Mouse (Mus musculus): Measurements from ENCODE around the gene 9130213A22Rik.
A peak's percentile ranks its signal among the peaks of the same experiment; 100 is the strongest.

9130213A22Rik gene

DNA sequence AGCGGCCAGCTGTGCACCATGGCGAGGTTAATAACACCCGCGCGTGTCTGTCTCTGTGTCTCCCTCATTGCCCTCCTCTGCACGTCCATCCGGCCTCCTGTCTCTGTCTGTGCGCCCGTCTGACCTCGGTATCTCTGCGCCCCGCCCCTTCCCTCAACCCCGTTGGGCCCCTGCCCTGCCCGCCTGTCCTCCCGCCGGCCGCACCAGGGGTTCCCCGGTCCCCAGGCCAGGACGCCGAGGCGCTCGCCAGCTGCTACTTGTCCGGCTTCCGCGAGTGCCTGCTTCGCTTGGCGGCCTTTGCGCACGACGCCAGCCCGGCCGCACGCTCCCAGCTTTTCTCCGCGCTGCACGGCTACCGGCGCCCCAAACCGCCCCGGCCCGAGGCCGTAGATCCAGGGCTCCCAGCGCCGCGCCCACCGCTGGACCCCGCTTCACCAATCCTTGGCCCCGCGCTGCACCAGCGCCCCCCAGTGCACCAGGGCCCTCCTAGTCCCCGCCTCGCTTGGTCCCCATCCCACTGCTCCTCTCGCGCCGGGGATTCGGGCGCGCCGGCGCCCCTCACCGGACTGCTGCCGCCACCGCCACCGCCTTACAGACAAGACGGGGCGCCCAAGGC lies at the start of gene 9130213A22Rik:
TSS of gene 9130213A22Rik (minus strand) at position 254 of the 616 bp plus-strand sequence.
- peak; percentile 94 for DNase-seq

DNA sequence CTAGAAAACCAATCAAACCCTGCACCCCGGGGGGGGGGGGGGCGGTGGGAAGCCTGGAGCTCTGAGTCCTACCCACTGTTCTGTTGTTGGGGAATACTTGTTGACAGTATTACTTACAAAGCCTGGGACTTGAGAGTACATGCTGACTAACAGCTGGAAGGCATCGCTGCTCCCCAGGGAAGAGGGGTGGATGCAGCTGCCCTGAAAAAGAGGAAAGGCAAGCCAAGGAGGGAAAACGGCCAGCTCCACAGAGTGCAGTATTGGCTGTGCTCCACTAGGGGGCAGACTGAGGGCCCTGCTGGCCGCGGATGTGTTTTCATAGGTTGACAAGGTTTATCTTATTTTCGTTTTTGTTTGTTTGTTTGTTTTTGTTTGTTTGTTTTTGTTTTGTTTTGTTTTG lies 49.2 kb upstream of the 9130213A22Rik start:
- peak; percentile 59 for DNase-seq

DNA sequence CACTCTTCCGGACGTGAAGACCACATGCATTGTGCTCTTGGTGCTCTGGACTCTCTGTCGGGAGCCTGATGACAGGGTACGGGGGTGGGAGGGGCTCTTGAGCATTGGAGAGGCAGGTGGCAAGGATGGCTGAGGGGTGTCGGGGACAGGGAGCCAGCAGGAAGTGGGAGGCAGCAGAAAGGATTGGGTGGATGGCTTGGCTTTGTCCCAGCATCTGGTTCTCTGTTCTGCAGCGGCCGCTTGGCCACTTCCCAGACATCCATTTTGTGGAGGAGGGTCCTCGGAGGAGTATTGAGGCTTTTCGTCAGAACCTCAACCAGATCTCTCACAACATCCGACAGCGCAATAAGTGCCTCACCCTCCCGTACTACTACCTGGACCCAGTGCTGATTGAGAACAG lies 46.9 kb upstream of the 9130213A22Rik start:
- no peak for DNase-seq

DNA sequence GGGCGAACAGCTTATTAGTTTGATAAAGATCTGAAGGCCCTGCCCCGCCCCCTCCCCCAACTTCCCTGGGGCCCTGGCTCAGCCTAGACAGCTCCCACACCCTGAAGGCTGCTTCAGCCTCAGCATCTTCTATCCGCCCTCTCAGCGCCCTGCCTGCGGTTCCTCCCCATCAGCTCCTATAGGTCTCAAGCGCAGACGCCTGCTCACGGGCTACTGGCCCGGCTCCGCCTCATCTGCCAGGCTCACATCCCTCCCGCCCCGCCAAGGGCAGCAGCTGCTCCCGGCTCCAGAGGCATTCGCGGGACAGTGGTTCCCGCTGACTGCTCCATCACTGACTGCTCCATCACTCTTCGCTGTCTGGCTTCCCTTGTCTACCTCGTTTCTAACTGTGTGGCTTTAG lies 34.4 kb upstream of the 9130213A22Rik start, which contains the start of gene Alox12b:
TSS of gene Alox12b (plus strand) at position 190 of the 400 bp plus-strand sequence.
- peak; percentile 75 for DNase-seq

DNA sequence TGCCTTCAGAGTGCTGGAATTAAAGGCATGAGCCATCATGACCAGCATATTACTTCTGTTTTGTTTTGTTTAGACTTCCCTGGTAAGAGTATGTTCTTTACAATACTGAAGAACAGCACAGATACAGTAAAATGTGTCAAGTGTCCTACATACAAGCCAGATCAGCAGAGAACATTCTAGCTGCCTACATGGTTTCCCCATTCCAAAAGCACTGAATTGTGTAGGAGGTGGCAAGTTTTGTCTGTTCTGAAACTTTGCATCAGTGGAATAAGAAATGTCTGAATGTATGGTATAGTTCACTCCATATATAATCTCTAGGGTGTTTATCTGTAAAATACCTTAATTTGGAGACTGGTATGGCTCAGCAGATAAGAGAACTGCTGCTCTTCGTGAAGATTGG lies 33.0 kb upstream of the 9130213A22Rik start:
- no peak for DNase-seq

DNA sequence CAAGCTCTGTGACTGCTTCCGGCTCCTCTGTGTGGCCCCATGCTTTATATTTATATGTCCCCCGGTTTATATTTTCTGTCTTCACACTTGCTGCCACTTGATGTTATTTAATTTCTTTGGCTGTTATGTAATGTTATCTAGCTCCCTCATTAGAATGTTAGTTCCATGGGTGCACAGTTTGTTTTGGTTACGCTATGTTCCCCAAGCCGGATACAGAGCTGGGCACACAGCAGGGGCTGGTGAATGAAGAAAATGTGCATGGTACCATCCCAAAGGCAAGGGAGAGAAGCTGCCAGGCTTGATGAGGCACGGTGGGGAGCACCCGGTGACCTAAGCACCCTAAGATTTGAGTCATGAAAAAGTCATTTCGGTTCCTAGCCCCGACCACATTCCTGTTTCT lies 31.4 kb upstream of the 9130213A22Rik start:
- DNase-seq, result no peak

DNA sequence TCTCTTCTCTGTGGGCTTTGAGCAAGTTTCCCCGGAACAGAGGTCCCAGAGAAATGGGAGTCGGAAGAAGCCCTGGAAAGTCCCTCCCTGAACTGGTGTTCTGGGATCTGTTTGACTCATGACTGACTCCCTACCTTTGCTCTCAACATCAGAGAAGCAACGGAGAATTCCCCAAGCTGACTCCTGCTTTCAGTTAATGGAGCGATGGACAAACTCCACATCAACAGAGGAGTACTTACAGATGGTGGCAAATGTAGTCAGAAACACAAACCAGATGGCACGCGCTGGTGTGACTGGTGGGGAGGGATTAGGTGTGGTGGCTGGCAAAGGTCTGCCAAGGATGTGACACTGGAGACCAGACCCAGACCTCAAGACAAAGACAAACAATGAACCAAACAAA lies 28.6 kb upstream of the 9130213A22Rik start:
- DNase-seq, result peak; percentile 10

DNA sequence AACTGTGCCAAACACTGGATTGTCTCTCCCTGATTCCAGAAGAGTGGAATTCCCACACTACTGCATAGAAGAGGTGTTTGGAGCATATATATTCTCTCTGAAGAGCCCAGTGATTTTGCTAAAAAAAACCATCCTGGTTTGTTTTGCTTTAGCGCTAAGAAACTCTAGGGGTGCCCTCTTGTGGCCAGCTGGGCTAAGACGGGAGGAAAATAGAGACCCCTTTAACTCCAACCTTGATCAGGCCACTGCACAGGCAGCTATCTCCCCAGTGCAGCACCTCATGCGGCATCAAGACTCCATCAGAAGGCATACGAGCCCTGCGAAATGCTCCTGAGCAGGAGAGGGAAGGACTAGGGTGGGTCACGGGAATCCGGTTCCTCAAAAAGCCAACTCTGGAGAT lies 28.1 kb upstream of the 9130213A22Rik start:
- peak; percentile 83 for DNase-seq

DNA sequence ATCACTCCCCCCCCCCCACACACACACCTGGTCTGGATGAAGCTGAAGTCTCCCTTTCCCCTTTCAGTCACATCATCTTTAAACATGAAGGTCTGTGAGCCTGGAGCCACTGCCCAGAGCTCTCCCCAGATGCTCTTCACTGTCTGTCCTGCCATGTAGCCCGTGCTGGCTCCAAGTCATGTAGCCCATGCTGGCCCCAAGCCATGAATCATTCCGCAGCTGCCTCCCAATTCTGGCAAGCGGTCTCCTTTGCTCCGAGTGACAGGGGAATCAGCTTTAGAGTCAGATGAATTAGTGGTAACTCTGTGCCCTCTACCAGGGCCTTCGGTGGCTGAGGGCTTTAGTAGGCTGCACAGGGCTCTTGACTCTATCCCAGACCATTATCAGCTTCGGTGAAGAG lies 27.3 kb upstream of the 9130213A22Rik start:
- DNase-seq, result no peak

DNA sequence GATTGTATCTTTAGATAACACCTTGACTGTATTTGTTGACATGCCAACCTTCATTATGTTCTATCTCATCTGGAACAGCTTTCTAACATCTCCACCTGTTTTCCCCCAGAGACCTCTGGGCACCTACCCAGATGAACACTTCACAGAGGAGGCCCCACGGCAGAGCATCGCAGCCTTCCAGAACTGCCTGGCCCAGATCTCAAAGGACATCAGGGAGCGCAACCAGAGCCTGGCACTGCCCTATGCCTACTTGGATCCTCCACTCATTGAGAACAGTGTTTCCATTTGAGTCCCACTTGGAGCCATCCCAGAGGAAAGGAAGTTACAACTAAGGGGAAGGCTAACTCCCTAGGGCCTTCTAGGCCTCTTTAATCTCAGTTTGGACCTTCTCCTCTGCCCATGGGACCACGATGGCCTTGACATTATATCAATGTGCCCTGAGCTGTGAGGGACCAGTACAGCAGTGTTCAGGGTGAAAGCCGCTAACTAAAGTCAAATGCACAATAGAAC lies 26.1 kb upstream of the 9130213A22Rik start:
- DNase-seq, result no peak

DNA sequence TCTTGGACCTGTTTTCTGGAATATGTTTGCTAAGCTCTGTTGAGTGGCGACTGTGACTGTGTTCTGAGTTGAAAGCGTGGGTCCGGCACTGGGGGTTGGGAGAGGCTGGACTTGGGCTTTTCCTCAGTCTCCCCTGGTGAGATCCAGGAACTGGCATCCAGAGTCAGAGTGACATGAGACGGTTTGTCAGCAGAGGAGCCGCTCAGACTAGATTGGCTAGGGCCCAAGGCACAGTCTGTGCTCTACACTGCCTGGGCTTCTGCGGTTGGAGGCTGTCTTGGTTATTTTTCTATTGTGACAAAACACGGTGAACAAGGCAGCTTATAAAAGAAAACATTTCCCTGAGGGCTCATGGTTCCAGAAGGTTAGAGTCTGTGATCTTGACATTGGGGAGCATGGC lies 25.2 kb upstream of the 9130213A22Rik start:
- no peak for DNase-seq

DNA sequence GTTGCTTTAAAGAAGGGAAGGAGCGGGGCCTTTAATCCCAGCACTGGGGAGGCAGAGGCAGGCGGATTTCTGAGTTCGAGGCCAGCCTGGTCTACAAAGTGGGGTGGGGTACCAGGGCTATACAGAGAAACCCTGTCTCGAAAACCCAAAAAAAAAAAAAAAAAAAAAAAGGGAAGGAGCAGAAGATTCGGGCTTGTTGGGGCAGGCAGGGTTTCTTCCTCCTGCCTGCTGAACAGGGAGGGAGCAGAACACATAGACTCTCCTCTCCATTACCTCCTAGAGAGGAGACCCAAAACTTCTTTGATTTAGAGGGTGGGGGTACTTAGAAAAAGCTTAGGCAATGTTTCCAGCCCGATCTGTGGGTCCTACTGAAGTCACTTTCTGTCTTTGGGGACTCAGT lies 13.0 kb upstream of the 9130213A22Rik start:
- no peak for DNase-seq

DNA sequence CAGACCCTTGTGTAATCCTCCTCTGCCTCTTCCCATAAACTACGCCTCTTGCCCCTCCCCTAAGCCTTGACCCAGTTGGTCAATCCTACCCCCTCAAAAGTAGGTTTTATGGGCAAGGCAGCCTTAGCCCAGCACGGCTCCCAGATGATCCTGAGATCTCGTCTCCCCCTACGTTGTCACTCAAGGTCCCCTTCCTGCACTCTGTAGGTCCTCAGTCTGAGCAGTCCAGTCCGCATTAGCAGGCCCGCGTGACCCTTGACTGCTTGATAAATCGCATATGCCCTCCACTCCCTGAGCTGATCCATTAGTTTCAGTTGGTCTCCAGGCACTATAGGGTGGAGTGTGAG lies 12.2 kb upstream of the 9130213A22Rik start:
- no peak for DNase-seq

DNA sequence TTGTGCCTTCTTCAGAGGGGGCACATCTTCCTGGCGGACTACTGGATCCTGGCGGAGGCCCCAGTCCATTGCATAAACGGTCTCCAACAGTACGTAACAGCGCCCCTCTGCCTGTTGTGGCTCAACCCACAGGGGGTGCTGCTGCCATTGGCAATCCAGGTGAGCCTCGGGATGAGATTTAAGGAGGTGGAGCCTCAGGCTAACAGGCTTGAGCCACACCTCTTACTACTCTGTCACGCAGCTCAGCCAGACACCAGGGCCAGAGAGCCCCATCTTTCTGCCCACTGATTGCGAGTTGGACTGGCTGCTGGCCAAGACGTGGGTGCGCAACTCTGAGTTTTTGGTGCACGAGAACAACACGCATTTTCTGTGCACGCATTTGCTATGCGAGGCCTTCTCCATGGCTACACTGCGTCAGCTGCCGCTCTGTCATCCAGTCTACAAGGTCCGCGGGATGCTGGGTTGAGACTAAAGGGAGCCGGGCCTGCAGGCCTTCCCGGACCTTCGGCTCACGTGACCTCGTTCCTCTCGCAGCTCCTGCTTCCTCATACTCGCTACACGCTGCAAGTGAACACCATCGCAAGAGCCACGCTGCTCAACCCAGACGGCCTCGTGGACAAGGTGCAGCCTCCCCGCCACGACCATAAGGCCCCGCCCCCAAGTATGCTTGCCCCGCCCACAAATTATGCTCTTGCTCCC lies 11.7 kb upstream of the 9130213A22Rik start:
- DNase-seq, result peak; percentile 71

DNA sequence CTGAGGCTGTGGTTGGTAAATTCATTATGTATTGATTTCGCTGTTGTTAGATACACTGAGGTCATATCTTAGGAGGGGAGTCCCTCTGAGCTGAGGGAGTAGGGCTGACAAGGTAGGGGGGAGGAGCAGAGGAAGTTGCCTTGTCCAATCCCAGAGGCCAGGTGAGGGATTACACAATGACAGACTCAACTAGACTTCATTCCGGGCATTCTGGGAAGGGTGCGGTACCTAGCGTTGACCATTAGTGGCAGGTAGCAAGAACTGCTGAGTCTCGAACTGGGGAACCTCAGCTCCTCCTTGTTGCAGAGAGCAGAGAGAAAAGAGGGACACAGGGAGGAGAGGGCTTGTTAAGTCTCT lies 11.2 kb upstream of the 9130213A22Rik start:
- no peak for DNase-seq

DNA sequence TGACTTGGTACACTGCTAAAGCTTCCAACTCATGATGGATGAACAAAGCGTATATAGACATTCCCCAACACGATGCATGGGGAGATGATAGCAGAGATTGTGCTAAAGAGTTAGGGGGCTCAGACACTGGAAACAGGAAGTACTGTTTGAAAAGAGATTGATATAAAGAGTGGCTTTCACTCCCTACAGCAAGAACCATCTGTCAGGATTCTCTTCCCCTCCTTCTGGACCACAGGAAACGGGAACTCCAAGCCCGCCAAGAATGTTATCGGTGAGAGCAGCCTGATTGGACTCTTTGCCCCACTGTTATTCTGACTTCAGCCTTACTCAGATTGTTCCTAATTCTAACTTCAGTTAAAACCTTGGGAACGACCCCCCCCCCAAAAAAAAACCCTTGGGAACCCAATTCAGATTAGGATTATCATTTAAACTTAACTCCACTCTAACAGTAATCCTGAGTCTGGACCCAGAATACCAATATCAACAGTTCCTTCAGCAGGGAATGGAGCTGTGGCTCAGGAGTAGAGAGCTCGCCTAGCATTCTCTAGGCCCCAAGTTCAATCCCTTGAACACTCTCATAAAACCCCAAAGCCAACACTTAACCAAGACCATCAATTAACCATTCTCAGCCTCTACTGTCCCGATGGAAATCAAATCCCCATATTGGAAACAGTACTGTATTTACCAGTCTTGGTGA lies 6.2 kb upstream of the 9130213A22Rik start:
- no peak for DNase-seq

DNA sequence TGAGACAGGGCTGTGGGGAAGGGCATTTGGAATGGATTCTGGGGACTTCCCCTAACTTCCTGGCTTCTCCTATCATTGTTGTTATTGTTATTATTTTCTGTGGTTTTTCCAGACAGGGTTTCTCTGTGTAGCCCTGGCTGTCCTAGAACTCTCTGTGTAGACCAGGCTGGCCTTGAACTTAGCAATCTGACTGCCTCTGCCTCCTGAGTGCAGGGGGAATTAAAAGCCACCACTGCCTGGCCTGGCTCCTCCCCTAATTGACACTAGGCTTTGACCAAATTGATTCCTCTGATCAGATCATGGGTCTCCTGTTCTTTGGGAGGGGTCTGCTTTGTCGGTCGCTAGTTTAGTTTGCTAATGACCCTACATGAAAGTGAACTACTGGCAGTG lies 4.3 kb upstream of the 9130213A22Rik start:
- DNase-seq, result no peak

DNA sequence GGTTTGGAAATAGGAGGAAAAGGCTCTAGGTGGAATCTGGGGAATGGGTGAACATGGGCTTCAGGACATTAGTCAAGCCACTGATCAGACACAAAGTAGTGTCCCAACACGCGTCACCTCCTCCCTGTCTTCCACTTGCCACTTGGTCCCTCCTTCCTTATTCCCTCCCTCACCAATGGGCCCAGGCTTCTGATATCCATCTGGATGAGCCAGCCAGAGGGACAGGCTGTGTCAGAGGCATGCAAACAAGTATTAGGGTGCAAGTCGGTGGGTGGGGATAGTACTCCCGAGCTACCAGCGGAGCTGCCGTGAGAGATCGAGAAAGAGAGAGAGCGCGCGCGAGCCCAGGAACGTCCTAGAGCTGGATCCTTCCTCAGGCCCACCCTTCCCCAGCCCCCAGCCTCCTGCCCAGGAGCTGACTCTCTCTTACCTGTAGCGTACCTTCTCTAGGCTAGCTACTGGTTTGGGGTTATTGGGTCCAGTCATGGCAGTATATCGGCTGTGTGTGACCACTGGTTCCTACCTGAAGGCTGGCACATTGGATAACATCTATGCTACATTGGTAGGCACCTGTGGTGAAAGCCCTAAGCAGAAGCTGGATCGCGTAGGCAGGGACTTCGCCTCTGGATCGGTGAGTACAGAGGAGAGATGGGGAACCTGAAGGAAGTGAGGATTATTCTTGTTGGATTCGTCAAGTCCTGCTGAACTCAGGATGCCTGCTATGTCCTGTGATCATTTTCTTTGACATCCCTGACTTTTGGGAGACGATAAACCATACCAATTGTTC lies 3.7 kb upstream of the 9130213A22Rik start:
- DNase-seq, result peak; percentile 35

DNA sequence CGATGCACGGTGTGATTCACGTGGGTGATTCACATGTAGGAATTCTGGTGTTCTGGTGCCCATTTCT lies 3.3 kb upstream of the 9130213A22Rik start, which contains the start of gene Aloxe3:
TSS of gene Aloxe3 (plus strand) at position 45 of the 67 bp plus-strand sequence.
- no peak for DNase-seq

DNA sequence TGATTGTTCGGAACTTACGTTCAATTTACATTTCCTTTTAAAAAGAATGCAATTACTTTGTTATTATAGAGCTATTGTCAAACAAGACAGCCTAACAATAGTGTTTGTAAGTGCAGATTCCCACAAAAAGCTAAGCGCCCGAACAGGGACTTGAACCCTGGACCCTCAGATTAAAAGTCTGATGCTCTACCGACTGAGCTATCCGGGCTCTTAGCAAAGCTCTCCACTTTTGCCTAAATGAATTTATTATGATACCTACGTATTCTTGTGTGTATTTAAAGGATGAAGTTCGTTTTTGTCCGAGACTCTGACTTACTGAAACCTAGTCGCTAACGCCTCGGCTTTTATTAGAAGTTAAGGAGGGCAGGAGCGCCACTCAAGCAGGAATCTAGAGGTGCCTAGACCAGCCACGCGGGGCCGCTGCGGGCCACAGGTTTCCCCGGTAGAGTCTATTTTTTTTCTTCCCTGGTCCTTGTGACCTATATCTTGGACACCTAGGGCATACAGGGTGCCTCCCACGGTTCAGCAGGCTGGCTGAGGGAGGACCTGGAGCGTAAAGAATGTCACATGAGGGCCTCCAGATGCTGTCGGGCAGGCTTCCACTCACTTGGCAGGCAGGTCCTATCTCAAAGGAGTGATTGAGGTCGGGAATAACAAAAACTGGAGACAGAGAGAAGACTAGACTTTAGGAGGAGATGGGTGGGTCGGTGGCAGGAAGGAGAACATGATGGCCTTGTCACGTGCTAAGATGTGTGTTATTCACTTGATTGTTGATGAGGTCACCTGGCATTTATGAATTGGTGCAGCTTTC lies 2.9 kb upstream of the 9130213A22Rik start:
- peak; percentile 90 for DNase-seq

DNA sequence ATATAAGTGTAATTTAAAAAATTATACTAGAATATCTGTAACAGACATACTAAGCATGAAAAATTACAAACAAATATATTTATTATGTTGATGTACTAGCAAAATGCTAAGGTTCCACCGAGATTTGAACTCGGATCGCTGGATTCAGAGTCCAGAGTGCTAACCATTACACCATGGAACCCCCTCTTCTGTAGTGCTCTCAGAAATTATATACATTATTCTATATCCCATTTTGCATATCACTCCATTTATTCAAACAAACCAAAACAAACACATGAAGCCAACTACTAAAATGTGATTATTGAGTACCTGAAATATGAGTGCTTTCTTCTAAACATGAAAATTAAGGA lies 2.1 kb upstream of the 9130213A22Rik start:
- DNase-seq, result peak; percentile 88

DNA sequence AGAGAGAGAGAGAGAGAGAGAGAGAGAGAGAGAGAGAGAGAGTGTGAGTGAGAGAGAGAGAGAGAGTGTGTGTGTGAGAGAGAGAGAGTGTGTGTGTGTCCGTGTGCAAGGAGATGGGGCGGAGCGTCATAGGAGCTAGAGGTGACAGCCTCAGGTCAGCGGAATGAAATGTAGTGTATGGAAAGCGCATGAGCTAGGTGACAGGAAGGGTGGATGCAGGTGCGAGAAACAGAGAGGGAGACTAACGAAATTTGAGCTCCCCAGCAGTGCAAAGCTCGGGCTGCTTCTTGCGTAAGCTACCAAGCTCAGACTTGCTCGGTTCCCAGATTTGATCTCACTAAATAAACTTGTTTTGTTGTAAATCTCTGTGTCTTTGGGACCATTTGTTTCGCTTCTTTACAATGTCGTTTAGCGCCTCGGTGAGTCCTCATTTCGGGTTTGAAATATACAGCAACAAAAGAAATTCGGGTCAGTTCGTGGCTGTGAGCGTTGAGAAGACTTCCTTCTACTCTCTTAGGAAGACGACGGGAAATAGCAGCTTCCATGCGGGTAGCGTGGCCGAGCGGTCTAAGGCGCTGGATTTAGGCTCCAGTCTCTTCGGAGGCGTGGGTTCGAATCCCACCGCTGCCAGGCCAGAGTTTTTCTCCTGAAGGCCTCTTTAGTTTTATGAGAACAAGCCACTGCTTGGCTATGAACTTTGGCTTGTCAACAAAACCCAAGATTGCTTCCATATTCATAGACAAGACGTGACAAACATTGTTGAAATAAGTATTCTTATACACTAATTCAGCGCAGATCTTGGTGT lies 1.5 kb upstream of the 9130213A22Rik start:
- peak; percentile 92 for DNase-seq
